Mouse (Mus musculus) liver, embryonic 13.5 days (tissue): ENCODE measurements around the gene Prkrip1. TPM values are rescaled to one million over a fixed set of nuclear protein-coding genes. Genes with fewer than 3 reads are reported as not detected.

Experiments
- ATAC-seq: fragments of 200-750 bp; cut with Nextera tagmentation; 2 replicates; pipeline ENCODE4 v1.8.0; 2017; ENCODE audit warnings: low read depth, mild to moderate bottlenecking, moderate number of reproducible peaks, moderate library complexity
- DNase-seq: peaks from one replicate; pipeline ENCODE4 v3.0.0; 2022
- H3K27ac ChIP-seq: fragments of 300-500 bp; sonication (generic); 2 replicates; pipeline ENCODE4 v1.5.1; 2015; ENCODE audit warnings: moderate library complexity, mild to moderate bottlenecking, inconsistent platforms
- H3K27me3 ChIP-seq: fragments of 300-500 bp; sonication (generic); 2 replicates; pipeline ENCODE4 v1.6.1; 2015; ENCODE audit warnings: mild to moderate bottlenecking, inconsistent platforms
- H3K36me3 ChIP-seq: fragments of 300-500 bp; sonication (generic); 2 replicates; pipeline ENCODE4 v1.6.1; 2015; ENCODE audit warnings: mild to moderate bottlenecking, inconsistent platforms
- H3K4me1 ChIP-seq: fragments of 300-500 bp; sonication (generic); replicated peaks from 2 replicates; pipeline ENCODE4 v1.6.1; 2015; ENCODE audit warnings: inconsistent platforms
- H3K4me2 ChIP-seq: fragments of 300-500 bp; sonication (generic); 2 replicates; pipeline ENCODE4 v1.6.1; 2015; ENCODE audit warnings: inconsistent platforms, mild to moderate bottlenecking, moderate library complexity
- H3K4me3 ChIP-seq: fragments of 300-500 bp; sonication (generic); replicated peaks from 2 replicates; pipeline ENCODE4 v1.5.1; 2015; ENCODE audit warnings: mild to moderate bottlenecking, inconsistent platforms
- H3K9ac ChIP-seq: fragments of 300-500 bp; sonication (generic); 2 replicates; pipeline ENCODE4 v1.6.1; 2015; ENCODE audit warnings: mild to moderate bottlenecking, inconsistent platforms
- H3K9me3 ChIP-seq: fragments of 300-500 bp; sonication (generic); replicated peaks from 2 replicates; pipeline ENCODE4 v1.6.1; 2016; ENCODE audit warnings: inconsistent platforms
- WGBS: fragments of 180-500 bp; shearing (Covaris S2); methylation state at CpG from one replicate; pipeline ENCODE4 v1.1.7; 2015; ENCODE audit not compliant: insufficient replicate concordance; 5-methylcytosine and 5-hydroxymethylcytosine counted together
- polyA plus RNA-seq: library from polyadenylated mRNA; unstranded; fragments of >200 nt; fragmentation: Nextera tagmentation; extraction: Ambion mirVana; gene quantifications from 2 replicates; pipeline ENCODE4 v1.2.1, GENCODE M21; 2015

Gene Prkrip1
- polyA plus RNA-seq, 1 experiment from 2014 or later, result 34.5 TPM

DNA sequence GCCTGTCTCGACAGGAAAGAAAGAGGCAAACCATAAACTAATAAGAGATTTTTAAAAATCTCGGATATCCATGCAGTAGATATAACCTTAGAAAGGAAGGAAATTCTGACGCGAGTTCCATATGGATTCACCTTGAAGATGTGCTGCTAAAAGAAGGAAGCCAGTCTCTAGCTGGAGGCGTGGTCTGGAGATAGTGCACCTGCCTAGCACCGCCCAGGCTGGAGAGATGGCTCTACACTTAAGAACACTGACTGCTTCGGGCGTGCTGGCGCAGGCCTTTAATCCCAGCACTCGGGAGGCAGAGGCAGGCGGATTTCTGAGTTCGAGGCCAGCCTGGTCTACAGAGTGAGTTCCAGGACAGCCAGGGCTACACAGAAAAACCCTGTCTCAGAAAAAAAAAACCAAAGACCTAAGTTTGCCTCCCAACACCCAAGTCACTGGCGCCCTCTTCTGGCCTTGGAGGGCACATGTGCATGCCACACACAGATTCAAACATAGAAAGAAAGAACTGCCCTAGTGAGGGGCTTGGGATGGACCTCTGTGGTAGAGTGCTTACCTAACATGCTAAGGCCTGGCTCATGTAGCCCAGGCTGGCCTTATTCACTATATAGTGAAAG, 61.0 kb downstream of the Prkrip1 start:
- Histone ChIP-seq H3K9me3 (no peaks in the 10 kb centered on the region), H3K27me3 (no peaks in the 10 kb centered on the region), H3K9ac (peak overlapping the region; percentile 84), H3K27ac (peak overlapping the region; percentile 91; the same call in 1 of the 2 replicates), H3K4me1 (peaks cover 42% of the 10 kb centered on the region), H3K36me3 (peaks cover 69% of the 10 kb centered on the region), H3K4me2 (peak overlapping the region; percentile 81), H3K4me3 (peak overlapping the region; percentile 74)
- DNase-seq (peak; percentile 56), ATAC-seq (peak; percentile 34)
- 35% methylated on average over 13 of the region's 13 CpGs for WGBS

DNA sequence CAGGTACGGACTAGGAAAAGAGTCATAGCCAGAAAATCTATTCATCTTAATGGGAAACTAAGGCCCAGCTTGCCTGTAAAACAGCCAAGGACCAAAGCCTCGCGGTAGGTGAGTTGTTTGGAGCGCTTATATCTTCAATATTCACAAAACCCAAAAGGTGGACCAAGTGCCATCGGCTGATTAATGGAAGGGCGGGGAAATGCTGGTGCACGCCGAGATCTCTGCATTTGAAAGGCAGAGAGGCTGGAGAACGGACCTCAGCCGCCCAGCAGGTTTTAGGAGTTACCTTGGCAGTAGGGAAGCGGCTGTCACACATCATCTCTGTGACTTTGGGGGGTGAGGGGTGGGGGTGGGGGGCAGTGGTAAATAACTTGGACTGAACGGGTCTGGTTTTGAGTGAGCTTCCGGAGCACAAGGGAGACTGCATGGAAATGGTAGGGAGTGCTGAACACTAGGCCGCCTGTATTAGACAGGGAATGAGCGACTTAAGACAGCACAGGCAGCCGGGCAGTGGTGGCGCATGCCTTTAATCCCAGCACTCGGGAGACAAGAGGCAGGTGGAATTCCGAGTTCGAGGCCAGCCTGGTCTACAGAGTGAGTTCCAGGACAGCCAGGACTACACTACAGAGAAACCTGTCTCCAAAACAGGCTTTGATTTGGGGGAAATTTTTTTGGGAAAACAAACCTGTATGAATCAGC, 62.3 kb downstream of the Prkrip1 start:
- H3K9me3 ChIP-seq, result no peaks in the 10 kb centered on the region
- peaks cover 69% of the 10 kb centered on the region for H3K36me3 ChIP-seq
- ATAC-seq (peak; percentile 3), DNase-seq (no peak)
- no peaks in the 10 kb centered on the region for H3K27me3 ChIP-seq
- WGBS, result 4% methylated on average over 20 of the region's 20 CpGs
- H3K9ac ChIP-seq, result peak overlapping the region; percentile 84
- H3K4me2 ChIP-seq, result peak overlapping the region; percentile 81
- peak overlapping the region; percentile 74 for H3K4me3 ChIP-seq
- peaks cover 42% of the 10 kb centered on the region for H3K4me1 ChIP-seq
- peak overlapping the region; percentile 91 for H3K27ac ChIP-seq

DNA sequence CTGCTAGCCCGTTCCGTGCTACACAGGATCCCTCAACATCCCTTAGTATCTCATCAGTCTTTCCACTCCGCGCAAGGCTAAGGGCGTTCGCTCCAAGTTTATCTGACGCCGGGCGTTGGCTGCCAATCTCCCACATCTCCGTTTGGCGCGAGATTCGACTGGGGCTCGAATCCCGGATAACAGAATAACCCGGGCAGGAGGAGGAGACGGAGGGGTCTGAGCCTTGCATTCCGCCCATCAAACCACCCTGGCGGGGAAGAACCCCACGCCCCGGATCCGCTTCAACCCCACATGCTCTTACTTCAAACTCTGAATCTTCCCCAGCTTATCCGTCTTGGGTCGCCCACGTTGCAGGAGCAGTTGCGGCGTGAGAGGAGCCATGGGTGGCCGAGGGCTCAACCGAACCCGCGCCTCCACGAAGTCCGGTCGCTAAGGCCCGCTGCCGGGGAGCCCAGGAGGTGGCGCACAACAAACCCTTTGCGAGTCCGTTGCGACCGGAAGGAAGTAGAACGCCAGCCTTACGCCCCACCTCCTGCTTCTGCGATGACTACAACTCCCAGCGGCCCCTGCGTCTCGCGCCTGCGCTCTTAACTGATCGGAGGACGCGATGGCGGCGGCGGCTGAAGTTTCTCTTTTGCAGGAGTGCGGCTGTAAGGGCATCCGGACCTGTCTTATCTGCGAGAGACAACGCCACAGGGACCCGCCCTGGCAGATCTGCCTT, 63.0 kb downstream of the Prkrip1 start, which contains the start of the genes Lrwd1 and Alkbh4:
Gene Lrwd1, minus strand, starts transcription at position 504 of the 721 bp plus-strand sequence.
Gene Alkbh4, plus strand, starts transcription at position 576 of the 721 bp plus-strand sequence.
- peak; percentile 95 for DNase-seq
- peak within 1 kb of the TSS; percentile 81 for H3K4me2 ChIP-seq
- H3K36me3 ChIP-seq, result peaks cover 69% of the 10 kb centered on the region
- H3K4me1 ChIP-seq, result peaks cover 42% of the 10 kb centered on the region
- ATAC-seq, result peak; percentile 90
- peak within 1 kb of the TSS; percentile 84 for H3K9ac ChIP-seq
- no peaks in the 10 kb centered on the region for H3K9me3 ChIP-seq
- no peaks in the 10 kb centered on the region for H3K27me3 ChIP-seq
- WGBS, result under 1% methylated on average over 60 of the region's 60 CpGs
- H3K4me3 ChIP-seq, result peak within 1 kb of the TSS; percentile 74
- H3K27ac ChIP-seq, result peak within 1 kb of the TSS; percentile 91

Other genes with a start within 250 kb of the Prkrip1 start
- gene Ssc4d, start 224.4 kb downstream of the Prkrip1 start, polyA plus RNA-seq, result 1.8 TPM in 2 replicates
- not detected in 2 replicates for gene Zp3, start 218.9 kb downstream of the Prkrip1 start, polyA plus RNA-seq
- 6.7 and 7.0 TPM in 2 replicates for gene Dtx2, start 204.2 kb downstream of the Prkrip1 start, polyA plus RNA-seq
- gene Upk3b, start 160.5 kb downstream of the Prkrip1 start, polyA plus RNA-seq, result 3.4 and 3.8 TPM in 2 replicates
- 0.17 and 0.21 TPM in 2 replicates for gene Upk3bl, start 144.5 kb downstream of the Prkrip1 start, polyA plus RNA-seq
- gene Rasa4, start 115.0 kb downstream of the Prkrip1 start, polyA plus RNA-seq, result 1.0 and 1.4 TPM in 2 replicates
- 171 and 189 TPM in 2 replicates for gene Polr2j, start 82.3 kb downstream of the Prkrip1 start, polyA plus RNA-seq
- 44.9 and 46.4 TPM in 2 replicates for gene Lrwd1, start 62.9 kb downstream of the Prkrip1 start, polyA plus RNA-seq
- 15.2 and 15.5 TPM in 2 replicates for gene Alkbh4, start 62.8 kb downstream of the Prkrip1 start, polyA plus RNA-seq
- 3.8 and 3.9 TPM in 2 replicates for gene Orai2, start 28.2 kb downstream of the Prkrip1 start, polyA plus RNA-seq
- 1.4 and 1.7 TPM in 2 replicates for gene Sh2b2, start 47.6 kb upstream of the Prkrip1 start, polyA plus RNA-seq